Mouse (Mus musculus) liver, adult 2 months (tissue): ENCODE data around the gene Tshz2. TPM values are rescaled to one million over a fixed set of nuclear protein-coding genes. Genes with fewer than 3 reads are reported as not detected.
A peak's percentile ranks its signal among the peaks of the same experiment; 100 is the strongest.

ENCODE experiments used
- DNase-seq: peaks from one replicate; pipeline ENCODE4 v3.0.0-alpha.2; 2011; ENCODE audit warnings: low read depth, low spot score; ENCODE audit errors: extremely low read depth
- H3K27ac ChIP-seq: fragments of 200-500 bp; replicated peaks from 2 replicates; pipeline ENCODE4 v1.5.1; 2012; ENCODE audit warnings: low read depth, mild to moderate bottlenecking, control low read depth, inconsistent platforms, low read length; ENCODE audit not compliant: insufficient read depth
- H3K27me3 ChIP-seq: fragments of 200-500 bp; 2 replicates; pipeline ENCODE4 v1.6.1; 2012; ENCODE audit warnings: mild to moderate bottlenecking, moderate library complexity, low read length, inconsistent platforms; ENCODE audit not compliant: control insufficient read depth, insufficient read depth
- H3K36me3 ChIP-seq: fragments of 200-500 bp; 2 replicates; pipeline ENCODE4 v1.6.1; 2012; ENCODE audit warnings: low read length, inconsistent platforms; ENCODE audit not compliant: control insufficient read depth, insufficient read depth
- H3K4me1 ChIP-seq: fragments of 200-500 bp; 2 replicates; pipeline ENCODE4 v1.6.1; 2011; ENCODE audit warnings: low read length; ENCODE audit not compliant: control insufficient read depth, insufficient read depth
- H3K4me3 ChIP-seq: fragments of 200-500 bp; 2 replicates; pipeline ENCODE4 v1.5.1; 2011; ENCODE audit warnings: low read depth, mild to moderate bottlenecking, control low read depth, low read length, moderate library complexity; ENCODE audit not compliant: insufficient read depth
- H3K79me2 ChIP-seq: fragments of 200-500 bp; 2 replicates; pipeline ENCODE4 v1.6.1; 2012; ENCODE audit warnings: inconsistent platforms, mild to moderate bottlenecking, low read length, moderate library complexity; ENCODE audit not compliant: control insufficient read depth, insufficient read depth
- H3K9ac ChIP-seq: fragments of 200-500 bp; 2 replicates; pipeline ENCODE4 v1.6.1; 2012; ENCODE audit warnings: low read depth, mild to moderate bottlenecking, control low read depth, inconsistent platforms, low read length
- CTCF ChIP-seq: fragments of 200-500 bp; IDR thresholded peaks from 2 replicates; pipeline ENCODE4 v1.5.1; 2011; ENCODE audit warnings: low read depth, low read length, control low read depth
- POLR2A ChIP-seq: fragments of 200-500 bp; IDR thresholded peaks from 2 replicates; pipeline ENCODE4 v1.6.1; 2011; ENCODE audit warnings: low read length, control low read depth; ENCODE audit not compliant: insufficient read depth; ENCODE audit errors: extremely low read depth
- WGBS: fragments of 180-500 bp; shearing (Covaris S2); methylation state at CpG from one replicate; pipeline ENCODE4 v1.1.7; 2018; 5-methylcytosine and 5-hydroxymethylcytosine counted together
- polyA plus RNA-seq: library from polyadenylated mRNA; depleted of rRNA; stranded (reverse); fragments of >200 nt; gene quantifications from 2 replicates; pipeline ENCODE4 v1.2.3, GENCODE M21; 2012
- total RNA-seq: library from RNA; depleted of rRNA; stranded (reverse); fragments of >200 nt; gene quantifications from 2 replicates; pipeline ENCODE4 v1.2.3, GENCODE M21; 2014

Gene Tshz2
- total and polyA plus RNA-seq, 2 experiments: 3.3 to 4.1 TPM

DNA sequence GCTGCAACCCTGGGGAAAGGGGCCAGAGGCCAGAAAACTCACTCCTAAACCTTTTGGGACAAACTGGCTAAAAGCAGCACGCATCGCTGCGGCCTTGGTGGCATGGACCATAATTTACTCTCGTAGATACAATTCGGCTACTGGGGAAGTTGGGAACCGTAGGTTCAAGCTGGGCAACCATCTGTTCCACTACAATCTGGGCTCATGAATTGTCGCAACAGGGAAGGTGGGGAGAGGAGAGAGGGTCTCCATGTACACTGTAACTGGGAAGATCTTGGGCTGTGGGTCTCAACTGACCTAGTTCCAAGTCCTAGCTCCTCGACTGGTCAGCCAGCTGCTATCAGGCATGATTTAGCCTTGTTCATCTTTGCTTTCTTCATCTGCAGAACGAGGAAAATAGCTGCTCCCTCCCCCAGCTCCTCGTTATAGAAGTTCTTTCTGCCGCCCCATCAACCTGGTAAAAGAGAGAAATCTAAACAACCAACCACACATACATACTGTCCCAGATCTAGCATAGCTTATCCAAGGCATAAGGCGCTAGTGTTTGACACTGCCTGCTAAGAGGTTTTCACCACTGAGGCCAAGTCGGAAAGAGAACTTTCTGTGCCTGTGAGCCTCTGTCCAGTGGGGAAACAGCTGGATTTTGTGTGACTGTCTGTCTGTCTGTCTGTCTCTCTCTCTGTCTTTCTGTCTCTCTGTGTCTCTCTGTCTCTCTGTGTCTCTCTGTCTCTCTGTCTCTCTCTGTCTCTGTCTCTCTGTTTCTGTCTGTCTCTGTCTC is 25.7 kb upstream of the Tshz2 start:
- Histone ChIP-seq H3K27me3 (no peaks in the 10 kb centered on the region), H3K4me1 (no peaks in the 10 kb centered on the region), H3K36me3 (no peaks in the 10 kb centered on the region), H3K9ac (no peak overlapping the region), H3K4me3 (no peak overlapping the region), H3K79me2 (no peaks in the 10 kb centered on the region), H3K27ac (no peak overlapping the region)
- TF ChIP-seq CTCF (no peak), POLR2A (no peak)
- 84% methylated on average over 13 of the region's 13 CpGs for WGBS
- no peak for DNase-seq

- Histone ChIP-seq H3K36me3 (no peaks in the 10 kb centered on the region), H3K27ac (no peak overlapping the region), H3K4me1 (no peaks in the 10 kb centered on the region), H3K27me3 (no peaks in the 10 kb centered on the region), H3K9ac (no peak overlapping the region), H3K4me3 (no peak overlapping the region), H3K79me2 (no peaks in the 10 kb centered on the region)
- TF ChIP-seq CTCF: no peak
- no peak for TF ChIP-seq POLR2A
- peak; percentile 4 for DNase-seq
- WGBS: 28% methylated on average over 2 of the region's 2 CpGs
Observed at GRCm38 (mm10) chr2:169607787-169608186, 25.0 kb upstream of the Tshz2 start.

GRCm38 (mm10) chr2:169609956-169610355 is 22.9 kb upstream of the Tshz2 start:
- Histone ChIP-seq H3K36me3 (no peaks in the 10 kb centered on the region), H3K4me1 (no peaks in the 10 kb centered on the region), H3K27me3 (no peaks in the 10 kb centered on the region), H3K9ac (no peak overlapping the region), H3K79me2 (no peaks in the 10 kb centered on the region), H3K4me3 (no peak overlapping the region), H3K27ac (no peak overlapping the region)
- TF ChIP-seq POLR2A (no peak), CTCF (no peak)
- DNase-seq: no peak
- WGBS: 57% methylated on average over 13 of the region's 13 CpGs

GRCm38 (mm10) chr2:169610882-169611281 is 21.9 kb upstream of the Tshz2 start:
- Histone ChIP-seq H3K27ac (no peak overlapping the region), H3K4me1 (no peaks in the 10 kb centered on the region), H3K79me2 (no peaks in the 10 kb centered on the region), H3K4me3 (no peak overlapping the region), H3K36me3 (no peaks in the 10 kb centered on the region), H3K9ac (no peak overlapping the region), H3K27me3 (no peaks in the 10 kb centered on the region)
- WGBS: 91% methylated on average over 8 of the region's 8 CpGs
- DNase-seq: no peak
- no peak for TF ChIP-seq POLR2A
- no peak for TF ChIP-seq CTCF

DNA sequence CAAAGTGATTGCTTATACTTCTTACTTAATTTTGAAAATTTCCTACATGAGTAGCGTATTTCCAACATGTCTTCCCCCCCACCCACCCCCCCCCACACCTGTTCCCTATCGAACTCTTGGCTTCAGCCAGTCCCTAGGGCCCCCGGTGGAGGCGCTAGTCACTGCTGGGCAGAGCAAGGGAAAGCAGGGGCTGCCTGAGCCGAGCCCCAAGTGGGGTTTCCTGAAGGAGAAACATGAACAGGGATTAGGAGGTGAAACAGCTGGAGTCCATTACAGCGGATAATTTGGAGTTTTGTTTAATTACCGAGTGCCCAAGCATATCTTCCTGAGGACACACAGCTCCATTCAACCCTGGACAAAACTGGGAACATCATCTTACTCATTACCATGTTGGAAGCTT is 21.3 kb upstream of the Tshz2 start:
- H3K4me3 ChIP-seq: no peak overlapping the region
- no peak overlapping the region for H3K27ac ChIP-seq
- no peaks in the 10 kb centered on the region for H3K4me1 ChIP-seq
- no peaks in the 10 kb centered on the region for H3K79me2 ChIP-seq
- no peaks in the 10 kb centered on the region for H3K27me3 ChIP-seq
- no peak overlapping the region for H3K9ac ChIP-seq
- TF ChIP-seq POLR2A: no peak
- no peak for TF ChIP-seq CTCF
- 64% methylated on average over 7 of the region's 7 CpGs for WGBS
- DNase-seq: no peak
- H3K36me3 ChIP-seq: no peaks in the 10 kb centered on the region

DNA sequence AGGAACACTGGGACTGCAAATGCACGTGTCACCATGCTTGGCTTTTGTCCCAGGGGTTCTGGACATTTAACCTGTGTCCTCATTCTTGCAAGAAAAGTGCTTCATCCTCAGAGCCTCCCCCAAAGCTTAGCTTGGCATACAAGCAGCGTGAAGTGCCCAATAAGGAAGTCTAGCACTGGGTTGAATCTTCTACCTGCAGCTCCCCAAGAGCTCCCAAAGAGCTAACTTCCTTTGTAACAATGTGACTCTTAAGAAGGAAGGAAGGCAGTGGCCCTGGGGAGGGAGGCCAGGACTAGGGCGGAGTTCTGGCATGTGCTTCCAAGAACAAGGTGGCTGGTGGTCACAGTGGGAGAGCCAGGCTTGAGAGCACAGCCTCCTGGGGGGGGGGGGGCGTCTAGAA is 18.1 kb upstream of the Tshz2 start:
- DNase-seq: no peak
- no peak for TF ChIP-seq CTCF
- TF ChIP-seq POLR2A: no peak
- H3K36me3 ChIP-seq: no peaks in the 10 kb centered on the region
- H3K4me1 ChIP-seq: no peaks in the 10 kb centered on the region
- no peak overlapping the region for H3K9ac ChIP-seq
- H3K27me3 ChIP-seq: no peaks in the 10 kb centered on the region
- WGBS: 72% methylated on average over 3 of the region's 4 CpGs
- H3K4me3 ChIP-seq: no peak overlapping the region
- H3K79me2 ChIP-seq: no peaks in the 10 kb centered on the region
- H3K27ac ChIP-seq: no peak overlapping the region
